Mouse (Mus musculus) C2C12 (cell line): Measurements from ENCODE around the gene Pdcd11. TPM values are rescaled to one million over a fixed set of nuclear protein-coding genes. Genes with fewer than 3 reads are reported as not detected.
"Not testable (repeated sequence)": the region's sequence is repeated elsewhere in the genome, so short reads cannot be mapped to it uniquely, and the experiment has no call there.

Experiments used
- H3K27me3 ChIP-seq: one replicate; pipeline ENCODE4 v1.6.1; 2011; ENCODE audit not compliant: control insufficient read depth, insufficient read depth, insufficient read length
- H3K36me3 ChIP-seq: one replicate; pipeline ENCODE4 v1.6.1; 2011; ENCODE audit not compliant: control insufficient read depth, insufficient read depth
- H3K4me3 ChIP-seq: one replicate; pipeline ENCODE4 v1.5.1; 2011; ENCODE audit warnings: mild to moderate bottlenecking, control low read depth; ENCODE audit not compliant: poor library complexity, insufficient read depth, severe bottlenecking
- H3K79me2 ChIP-seq: one replicate; pipeline ENCODE4 v1.6.1; 2011; ENCODE audit not compliant: control insufficient read depth, insufficient read depth
- H3K79me3 ChIP-seq: one replicate; pipeline ENCODE4 v1.6.1; 2011; ENCODE audit warnings: low read depth, control low read depth
- H3ac ChIP-seq: one replicate; pipeline ENCODE3; 2011; ENCODE audit warnings: low read depth; ENCODE audit not compliant: control insufficient read depth, insufficient read length
- CEBPB ChIP-seq: IDR thresholded peaks from one replicate; pipeline ENCODE4 v1.6.1; 2011; ENCODE audit warnings: low read depth, mild to moderate bottlenecking, control low read depth, moderate library complexity
- CTCF ChIP-seq: IDR thresholded peaks from one replicate; pipeline ENCODE4 v1.5.1; 2011; ENCODE audit not compliant: control insufficient read depth, insufficient read depth, insufficient read length
- FOSL1 ChIP-seq: IDR thresholded peaks from one replicate; pipeline ENCODE4 v1.8.0; 2011; ENCODE audit warnings: mild to moderate bottlenecking, low read length; ENCODE audit not compliant: poor library complexity, insufficient read depth, severe bottlenecking
- MAX ChIP-seq: IDR thresholded peaks from one replicate; pipeline ENCODE4 v1.6.1; 2011; ENCODE audit warnings: mild to moderate bottlenecking, control low read depth
- MYOD1 ChIP-seq: IDR thresholded peaks from one replicate; pipeline ENCODE4 v1.6.1; 2011; ENCODE audit warnings: low read depth; ENCODE audit not compliant: control insufficient read depth, insufficient read length
- MYOG ChIP-seq: IDR thresholded peaks from one replicate; pipeline ENCODE4 v1.6.1; 2011; ENCODE audit not compliant: control insufficient read depth, insufficient read length; ENCODE audit errors: extremely low read depth
- USF1 ChIP-seq: IDR thresholded peaks from one replicate; pipeline ENCODE4 v1.6.1; 2011; ENCODE audit warnings: low read depth, mild to moderate bottlenecking, control low read depth, moderate library complexity
- polyA plus RNA-seq: library from polyadenylated mRNA; unstranded; fragments of >200 nt; fragmentation: generic; extraction: Trizol; gene quantifications from one replicate; pipeline ENCODE4 v1.2.1, GENCODE M21; 2012; ENCODE audit warnings: missing spikeins

The Pdcd11 gene
- polyA plus RNA-seq, 1 experiment, result 21.0 TPM

- Histone ChIP-seq H3K36me3 (peaks cover 20% of the 10 kb centered on the region), H3K27me3 (no peaks in the 10 kb centered on the region), H3K79me2 (no peaks in the 10 kb centered on the region), H3ac (no peak overlapping the region), H3K4me3 (no peak overlapping the region), H3K79me3 (no peaks in the 10 kb centered on the region)
- TF ChIP-seq FOSL1, result no peak
- TF ChIP-seq MAX, result no peak
- no peak for TF ChIP-seq MYOD1
- TF ChIP-seq USF1, result no peak
- TF ChIP-seq CEBPB, result no peak
- TF ChIP-seq MYOG, result no peak
- no peak for TF ChIP-seq CTCF
Measured at GRCm38 (mm10) chr19:47135568-47135967, 45.0 kb downstream of the Pdcd11 start.

GRCm38 (mm10) chr19:47136170-47136569, 45.6 kb downstream of the Pdcd11 start:
- Histone ChIP-seq H3K36me3 (peaks cover 14% of the 10 kb centered on the region), H3K4me3 (no peak overlapping the region), H3K27me3 (no peaks in the 10 kb centered on the region), H3K79me3 (no peaks in the 10 kb centered on the region), H3K79me2 (no peaks in the 10 kb centered on the region), H3ac (no peak overlapping the region)
- TF ChIP-seq MYOD1 (no peak), MAX (no peak), USF1 (no peak), FOSL1 (no peak), CEBPB (no peak), CTCF (no peak), MYOG (no peak)

- Histone ChIP-seq H3K36me3 (peaks cover 5% of the 10 kb centered on the region), H3K4me3 (no peak overlapping the region), H3K79me2 (no peaks in the 10 kb centered on the region), H3ac (no peak overlapping the region), H3K79me3 (no peaks in the 10 kb centered on the region), H3K27me3 (no peaks in the 10 kb centered on the region)
- TF ChIP-seq CTCF, result no peak
- no peak for TF ChIP-seq MYOD1
- no peak for TF ChIP-seq MAX
- no peak for TF ChIP-seq FOSL1
- TF ChIP-seq MYOG, result no peak
- no peak for TF ChIP-seq CEBPB
- TF ChIP-seq USF1, result no peak
Measured at GRCm38 (mm10) chr19:47137051-47137581, 46.5 kb downstream of the Pdcd11 start.

DNA sequence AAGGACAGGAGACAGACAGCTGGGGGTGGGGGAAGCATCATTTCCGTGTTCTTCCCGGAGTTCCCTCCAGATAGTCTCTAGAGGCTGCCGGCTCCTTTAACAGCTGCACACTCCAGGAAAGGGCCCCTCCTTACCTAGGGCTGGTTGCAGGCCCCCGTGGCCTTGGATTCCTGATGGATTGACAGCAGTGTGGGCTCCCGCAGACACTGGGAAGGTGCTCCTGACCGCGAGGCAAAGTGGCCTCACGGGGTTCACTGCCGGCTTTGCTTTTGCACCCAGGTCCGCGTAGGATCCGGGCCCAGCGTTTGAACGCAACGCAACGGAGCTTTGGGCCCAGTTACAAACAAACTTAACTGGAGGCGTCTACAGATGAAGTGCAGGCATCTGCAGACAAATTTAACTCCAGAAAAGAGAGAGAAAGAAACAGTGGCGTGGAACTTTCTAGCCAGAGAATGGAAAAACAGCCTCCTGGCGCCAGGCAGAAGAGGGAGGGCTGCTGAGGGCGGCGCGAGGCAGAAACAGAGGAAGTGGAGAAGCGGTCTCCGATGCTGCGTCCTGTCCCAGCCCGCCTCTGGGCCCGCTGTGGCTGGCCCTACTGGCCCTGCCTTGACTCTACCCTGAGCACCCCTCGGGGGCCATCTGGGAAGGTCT, 47.3 kb downstream of the Pdcd11 start, which contains the start of gene Calhm2:
Gene Calhm2 (minus strand): TSS at position 524 of the 651 bp plus-strand sequence.
- TF ChIP-seq MYOD1 (no peak), CEBPB (no peak), CTCF (no peak), FOSL1 (no peak), MYOG (no peak), USF1 (no peak), MAX (no peak)
- H3K27me3 ChIP-seq, result no peaks in the 10 kb centered on the region
- no peaks in the 10 kb centered on the region for H3K79me2 ChIP-seq
- H3K36me3 ChIP-seq, result no peaks in the 10 kb centered on the region
- H3K79me3 ChIP-seq, result no peaks in the 10 kb centered on the region
- no peak within 1 kb of the TSS for H3K4me3 ChIP-seq
- H3ac ChIP-seq, result peak within 1 kb of the TSS; percentile 24

- not testable (repeated sequence) for H3K4me3 ChIP-seq, H3K79me2 ChIP-seq, H3K27me3 ChIP-seq, H3K79me3 ChIP-seq, H3ac ChIP-seq, H3K36me3 ChIP-seq
Measured at GRCm38 (mm10) chr19:47139611-47140010, 49.0 kb downstream of the Pdcd11 start.

GRCm38 (mm10) chr19:47142438-47142837, 51.9 kb downstream of the Pdcd11 start:
- Histone ChIP-seq H3ac (no peak overlapping the region), H3K79me3 (no peaks in the 10 kb centered on the region), H3K27me3 (no peaks in the 10 kb centered on the region), H3K79me2 (no peaks in the 10 kb centered on the region), H3K4me3 (no peak overlapping the region), H3K36me3 (no peaks in the 10 kb centered on the region)
- TF ChIP-seq CEBPB (no peak), MAX (no peak), CTCF (no peak), FOSL1 (no peak), MYOG (no peak), MYOD1 (no peak), USF1 (no peak)
